Mouse (Mus musculus) megakaryocyte, adult 5-6 weeks (primary cell): ENCODE measurements around the gene Cmss1. TPM values are rescaled to one million over a fixed set of nuclear protein-coding genes. Genes with fewer than 3 reads are reported as not detected.
A peak's percentile ranks its signal among the peaks of the same experiment; 100 is the strongest.

ENCODE experiments used
- ATAC-seq: 2 replicates; pipeline ENCODE4 v1.8.0; 2016; ENCODE audit warnings: mild to moderate bottlenecking, inconsistent platforms; ENCODE audit not compliant: poor library complexity, severe bottlenecking
- total RNA-seq, 2 experiments: library from RNA; stranded (forward) in 1 of 2; stranded (reverse) in 1 of 2; fragments of 153-499, 151-499 nt in 1 of 2; fragments of 221-1000, 200-1000 nt in 1 of 2; gene quantifications; 2 replicates each; pipeline versions ENCODE4 v1.2.3 to v1.2.4; 2015 to 2017

Gene Cmss1
- total RNA-seq, 2 experiments from 2014 or later: 4.6 to 18.0 TPM

GRCm38 (mm10) chr16:57433173-57433572 lies 173.5 kb downstream of the Cmss1 start:
- ATAC-seq: no peak

GRCm38 (mm10) chr16:57431294-57431693 lies 175.4 kb downstream of the Cmss1 start:
- peak; percentile 60; the same call in 1 of the 2 replicates for ATAC-seq

- ATAC-seq: no peak
These were observed 177.7 kb downstream of the Cmss1 start for GRCm38 (mm10) chr16:57428977-57429376.

GRCm38 (mm10) chr16:57427516-57428285 lies 179.0 kb downstream of the Cmss1 start:
- ATAC-seq: no peak

GRCm38 (mm10) chr16:57426680-57427079 lies 180.0 kb downstream of the Cmss1 start:
- ATAC-seq: no peak

- ATAC-seq: peak; percentile 63
These were observed 183.5 kb downstream of the Cmss1 start for GRCm38 (mm10) chr16:57423001-57423800.

GRCm38 (mm10) chr16:57421680-57422417 lies 184.8 kb downstream of the Cmss1 start:
- ATAC-seq: peak; percentile 65

- no peak for ATAC-seq
These were observed 185.7 kb downstream of the Cmss1 start for GRCm38 (mm10) chr16:57420773-57421556.

GRCm38 (mm10) chr16:57419881-57420280 lies 186.8 kb downstream of the Cmss1 start:
- no peak for ATAC-seq

- no peak for ATAC-seq
These were observed 187.3 kb downstream of the Cmss1 start for GRCm38 (mm10) chr16:57419332-57419731.

GRCm38 (mm10) chr16:57417955-57418354 lies 188.7 kb downstream of the Cmss1 start:
- no peak for ATAC-seq

- no peak for ATAC-seq
These were observed 189.6 kb downstream of the Cmss1 start for GRCm38 (mm10) chr16:57417017-57417416.

- ATAC-seq: no peak
These were observed 190.6 kb downstream of the Cmss1 start for GRCm38 (mm10) chr16:57416049-57416448.

GRCm38 (mm10) chr16:57412766-57413165 lies 193.9 kb downstream of the Cmss1 start:
- no peak for ATAC-seq

GRCm38 (mm10) chr16:57403825-57404224 lies 202.8 kb downstream of the Cmss1 start:
- ATAC-seq: no peak

- peak; percentile 31 for ATAC-seq
These were observed 203.8 kb downstream of the Cmss1 start for GRCm38 (mm10) chr16:57402910-57403309.

GRCm38 (mm10) chr16:57401702-57402101 lies 205.0 kb downstream of the Cmss1 start:
- no peak for ATAC-seq

GRCm38 (mm10) chr16:57399566-57399965 lies 207.1 kb downstream of the Cmss1 start:
- ATAC-seq: no peak

- peak; percentile 68 for ATAC-seq
These were observed 208.1 kb downstream of the Cmss1 start for GRCm38 (mm10) chr16:57398387-57399214.

- no peak for ATAC-seq
These were observed 208.8 kb downstream of the Cmss1 start for GRCm38 (mm10) chr16:57397845-57398244.
